Mouse (Mus musculus): ENCODE data around the gene Tcf25. TPM values are rescaled to one million over a fixed set of nuclear protein-coding genes. Genes with fewer than 3 reads are reported as not detected.

The Tcf25 gene
- polyA plus RNA-seq, 1 experiment from 2014 or later = 149 TPM

Other genes with a start within 250 kb of the Tcf25 start
- gene Sult5a1, start 215.4 kb upstream of the Tcf25 start, polyA plus RNA-seq (2015; fragmentation: Nextera tagmentation; extraction: Ambion mirVana) = 21.2 and 24.7 TPM in 2 replicates
- 15.4 and 20.9 TPM in 2 replicates for gene Dpep1, start 187.5 kb upstream of the Tcf25 start, polyA plus RNA-seq (2015; fragmentation: Nextera tagmentation; extraction: Ambion mirVana)
- 138 and 147 TPM in 2 replicates for gene Chmp1a, start 161.0 kb upstream of the Tcf25 start, polyA plus RNA-seq (2015; fragmentation: Nextera tagmentation; extraction: Ambion mirVana)
- gene Spata33, start 160.9 kb upstream of the Tcf25 start, polyA plus RNA-seq (2015; fragmentation: Nextera tagmentation; extraction: Ambion mirVana) = 6.7 and 7.1 TPM in 2 replicates
- gene Cdk10, start 148.9 kb upstream of the Tcf25 start, polyA plus RNA-seq (2015; fragmentation: Nextera tagmentation; extraction: Ambion mirVana) = 30.0 and 30.1 TPM in 2 replicates
- gene Spata2l, start 137.5 kb upstream of the Tcf25 start, polyA plus RNA-seq (2015; fragmentation: Nextera tagmentation; extraction: Ambion mirVana) = 5.7 and 5.8 TPM in 2 replicates
- 22.0 and 23.1 TPM in 2 replicates for gene Zfp276, start 119.6 kb upstream of the Tcf25 start, polyA plus RNA-seq (2015; fragmentation: Nextera tagmentation; extraction: Ambion mirVana)
- 23.2 and 23.5 TPM in 2 replicates for gene Vps9d1, start 119.4 kb upstream of the Tcf25 start, polyA plus RNA-seq (2015; fragmentation: Nextera tagmentation; extraction: Ambion mirVana)
- gene Fanca, start 55.2 kb upstream of the Tcf25 start, polyA plus RNA-seq (2015; fragmentation: Nextera tagmentation; extraction: Ambion mirVana) = 23.4 and 29.4 TPM in 2 replicates
- gene Spire2, start 41.0 kb upstream of the Tcf25 start, polyA plus RNA-seq (2015; fragmentation: Nextera tagmentation; extraction: Ambion mirVana) = 0.96 and 1.2 TPM in 2 replicates
- not detected in 2 replicates for gene Mc1r, start 33.4 kb downstream of the Tcf25 start, polyA plus RNA-seq (2015; fragmentation: Nextera tagmentation; extraction: Ambion mirVana)
- 5.8 and 11.0 TPM in 2 replicates for gene Tubb3, start 37.7 kb downstream of the Tcf25 start, polyA plus RNA-seq (2015; fragmentation: Nextera tagmentation; extraction: Ambion mirVana)
- gene Def8, start 49.8 kb downstream of the Tcf25 start, polyA plus RNA-seq (2015; fragmentation: Nextera tagmentation; extraction: Ambion mirVana) = 26.3 and 28.0 TPM in 2 replicates
- 48.3 and 53.6 TPM in 2 replicates for gene Afg3l1, start 104.2 kb downstream of the Tcf25 start, polyA plus RNA-seq (2015; fragmentation: Nextera tagmentation; extraction: Ambion mirVana)
- 1.5 and 1.9 TPM in 2 replicates for gene Dbndd1, start 141.7 kb downstream of the Tcf25 start, polyA plus RNA-seq (2015; fragmentation: Nextera tagmentation; extraction: Ambion mirVana)
- gene Gas8, start 145.1 kb downstream of the Tcf25 start, polyA plus RNA-seq (2015; fragmentation: Nextera tagmentation; extraction: Ambion mirVana) = 28.3 and 28.9 TPM in 2 replicates

Measured in lung, embryonic 16.5 days (tissue).